Mouse (Mus musculus): ENCODE measurements around the gene Ldlr.

GRCm38 (mm10) chr9:21795579-21795978 lies 72.3 kb downstream of the Ldlr start:
- no peak for TF ChIP-seq CTCF (conservative IDR thresholded peaks at IDR 0.05; ENCODE audit: low read length)
- TF ChIP-seq POU5F1 (IDR thresholded peaks at IDR 0.05; ENCODE audit: borderline replicate concordance, low read length) = no peak
- TF ChIP-seq NANOG (IDR thresholded peaks at IDR 0.05; ENCODE audit: borderline replicate concordance, low read length) = no peak

Data from E14TG2a.4 (cell line).